29 mouse cellular contexts compared by ENCODE assay signal in genomic region chr10:117195748-117196147, GRCm38 (mm10). TPM values are rescaled to one million over a fixed set of nuclear protein-coding genes. Genes with fewer than 3 reads are reported as not detected.
"Had no signal": no experiment of that assay in that cellular context is flagged by ENCODE, and none has a peak within 500 bp of the region (broad histone marks: within the 10 kb centered on the region; RNA-seq: fewer than 3 reads in every experiment).

No protein-coding gene starts in this region.

- ATAC-seq: intestine, postnatal 0 days; lung, postnatal 0 days; midbrain, embryonic 15.5 days had no signal

- H3K4me1 ChIP-seq: kidney, embryonic 15.5 days; neural tube, embryonic 15.5 days had no signal

- H3K27ac ChIP-seq: kidney, embryonic 15.5 days; limb, embryonic 10.5 days; limb, embryonic 13.5 days; liver, embryonic 13.5 days; macrophage; midbrain, embryonic 12.5 days; midbrain, embryonic 15.5 days; neural tube, embryonic 12.5 days; neural tube, embryonic 15.5 days; stomach, postnatal 0 days had no signal

- H3K4me2 ChIP-seq: kidney, embryonic 15.5 days; limb, embryonic 13.5 days; liver, embryonic 13.5 days; lung, embryonic 14.5 days; midbrain, embryonic 12.5 days; midbrain, embryonic 15.5 days; neural tube, embryonic 12.5 days; neural tube, embryonic 15.5 days had no signal

- H3K27me3 ChIP-seq: kidney, embryonic 15.5 days; limb, embryonic 13.5 days; midbrain, embryonic 12.5 days; midbrain, embryonic 15.5 days; neural tube, embryonic 12.5 days; neural tube, embryonic 15.5 days had no signal

- H3K9ac ChIP-seq: kidney, embryonic 15.5 days; limb, embryonic 13.5 days; liver, embryonic 13.5 days; lung, embryonic 14.5 days; midbrain, embryonic 12.5 days; midbrain, embryonic 15.5 days; neural tube, embryonic 12.5 days; neural tube, embryonic 15.5 days had no signal

- H3K4me3 ChIP-seq: kidney, embryonic 15.5 days; limb, embryonic 10.5 days; limb, embryonic 13.5 days; liver, embryonic 13.5 days; midbrain, embryonic 12.5 days; midbrain, embryonic 15.5 days; neural tube, embryonic 12.5 days; neural tube, embryonic 15.5 days had no signal

- DNase-seq: kidney, adult 2 months; kidney, postnatal 10 days; kidney, postnatal 36 days; liver, embryonic 13.5 days; lung, embryonic 14.5 days; right cerebral cortex, adult 18-20 months; right cerebral cortex, postnatal 14 days; right cerebral cortex, postnatal 4 days; thymus, adult 18-20 months; thymus, postnatal 14 days had no signal

- H3K36me3 ChIP-seq: kidney, embryonic 15.5 days; limb, embryonic 10.5 days; limb, embryonic 13.5 days; liver, embryonic 13.5 days; midbrain, embryonic 12.5 days; midbrain, embryonic 15.5 days; neural tube, embryonic 12.5 days; neural tube, embryonic 15.5 days had no signal

- H3K9me3 ChIP-seq: kidney, embryonic 15.5 days; limb, embryonic 10.5 days; limb, embryonic 13.5 days; liver, embryonic 13.5 days; midbrain, embryonic 12.5 days; midbrain, embryonic 15.5 days; neural tube, embryonic 12.5 days; neural tube, embryonic 15.5 days had no signal

RNA-seq across cellular contexts. Expression of gene 9530003J23Rik, which starts 42.8 kb away (rescaled TPM):
- total RNA-seq: layer of hippocampus, adult 8-10 months; layer of hippocampus, postnatal 10 days; left cerebral cortex, adult 8-10 months; left cerebral cortex, postnatal 25 days; liver, adult 2 months; megakaryocyte, adult 5-6 weeks had no signal
- polyA plus RNA-seq: intestine, postnatal 0 days; kidney, adult 2 months; kidney, embryonic 15.5 days; limb, embryonic 10.5 days; limb, embryonic 13.5 days; liver, adult 2 months; liver, embryonic 13.5 days; liver, embryonic 16.5 days; lung, embryonic 14.5 days; macrophage; midbrain, embryonic 12.5 days; midbrain, embryonic 15.5 days; neural tube, embryonic 12.5 days; neural tube, embryonic 15.5 days; stomach, embryonic 14.5 days; stomach, postnatal 0 days had no signal
